Mouse (Mus musculus) E14TG2a.4 (cell line): ENCODE results near the gene Cuedc2.

Experiments used
- H3K27me3 ChIP-seq: 2 replicates; pipeline ENCODE4 v1.6.1; 2014; ENCODE audit warnings: low read length, control low read depth; ENCODE audit not compliant: insufficient read depth
- H3K36me3 ChIP-seq: 2 replicates; pipeline ENCODE4 v1.6.1; 2014; ENCODE audit warnings: low read length, control low read depth; ENCODE audit not compliant: insufficient read depth
- H3K4me1 ChIP-seq: replicated peaks from 2 replicates; pipeline ENCODE4 v1.6.1; 2014; ENCODE audit warnings: low read depth, low read length, control low read depth
- H3K4me3 ChIP-seq: replicated peaks from 2 replicates; pipeline ENCODE4 v1.5.1; 2014; ENCODE audit warnings: mild to moderate bottlenecking, low read length
- H3K9me3 ChIP-seq: 2 replicates; pipeline ENCODE4 v1.6.1; 2014; ENCODE audit warnings: low read length, control low read depth
- CTCF ChIP-seq: conservative IDR thresholded peaks from 2 replicates; pipeline ENCODE4 v1.5.1; 2014; ENCODE audit warnings: low read length
- NANOG ChIP-seq: IDR thresholded peaks from 2 replicates; pipeline ENCODE4 v1.6.1; 2014; ENCODE audit warnings: borderline replicate concordance, low read length, mixed read lengths
- POU5F1 ChIP-seq: IDR thresholded peaks from 2 replicates; pipeline ENCODE4 v1.6.1; 2014; ENCODE audit warnings: low read length, borderline replicate concordance

The Cuedc2 gene

DNA sequence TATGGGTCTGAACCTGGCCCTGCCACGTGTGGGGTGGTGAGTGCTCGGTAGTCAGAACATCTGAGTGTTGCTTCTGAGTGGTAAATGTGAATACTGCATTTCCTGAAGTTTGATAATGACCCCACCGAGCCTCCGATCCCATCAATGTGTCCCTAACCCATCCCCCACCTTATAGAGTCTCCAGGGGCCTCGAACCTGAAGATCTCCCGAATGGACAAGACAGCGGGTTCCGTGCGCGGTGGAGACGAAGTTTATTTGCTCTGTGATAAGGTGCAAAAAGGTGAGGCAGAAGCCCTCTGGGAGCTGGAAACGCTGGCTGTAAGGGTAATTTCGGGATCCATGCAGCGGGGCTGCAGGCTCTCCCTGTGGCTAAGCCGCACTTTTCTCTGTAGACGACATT lies 30.7 kb downstream of the Cuedc2 start:
- peaks cover 81% of the 10 kb centered on the region for H3K27me3 ChIP-seq
- peaks cover 30% of the 10 kb centered on the region for H3K36me3 ChIP-seq
- H3K9me3 ChIP-seq = no peaks in the 10 kb centered on the region
- TF ChIP-seq CTCF (no peak), POU5F1 (no peak), NANOG (no peak)
- H3K4me3 ChIP-seq = peak overlapping the region; percentile 80
- H3K4me1 ChIP-seq = peaks cover 50% of the 10 kb centered on the region

DNA sequence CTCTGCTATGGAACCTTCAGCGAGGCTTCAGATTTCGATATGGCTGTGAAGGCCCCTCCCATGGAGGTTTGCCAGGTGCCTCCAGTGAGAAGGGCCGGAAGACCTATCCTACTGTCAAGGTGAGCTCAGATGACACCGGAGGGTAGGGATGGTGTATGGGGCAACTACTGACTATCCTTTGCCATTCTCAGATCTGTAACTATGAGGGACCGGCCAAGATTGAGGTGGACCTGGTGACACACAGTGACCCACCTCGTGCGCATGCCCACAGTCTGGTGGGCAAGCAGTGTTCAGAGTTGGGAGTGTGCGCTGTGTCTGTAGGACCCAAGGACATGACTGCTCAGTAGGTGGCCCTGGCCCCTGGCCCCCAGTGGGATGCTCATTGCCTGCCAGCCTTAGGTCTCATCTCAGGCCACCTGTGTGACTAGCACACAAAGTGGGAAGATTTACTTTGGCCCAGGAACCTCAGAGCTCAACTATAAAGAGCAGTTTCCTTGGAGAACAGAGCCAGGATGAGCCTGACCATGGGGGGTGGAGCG lies 31.7 kb downstream of the Cuedc2 start:
- Histone ChIP-seq H3K9me3 (no peaks in the 10 kb centered on the region), H3K27me3 (peaks cover 79% of the 10 kb centered on the region), H3K36me3 (peaks cover 27% of the 10 kb centered on the region), H3K4me3 (no peak overlapping the region), H3K4me1 (peaks cover 47% of the 10 kb centered on the region)
- no peak for TF ChIP-seq POU5F1
- TF ChIP-seq NANOG = no peak
- TF ChIP-seq CTCF = no peak

DNA sequence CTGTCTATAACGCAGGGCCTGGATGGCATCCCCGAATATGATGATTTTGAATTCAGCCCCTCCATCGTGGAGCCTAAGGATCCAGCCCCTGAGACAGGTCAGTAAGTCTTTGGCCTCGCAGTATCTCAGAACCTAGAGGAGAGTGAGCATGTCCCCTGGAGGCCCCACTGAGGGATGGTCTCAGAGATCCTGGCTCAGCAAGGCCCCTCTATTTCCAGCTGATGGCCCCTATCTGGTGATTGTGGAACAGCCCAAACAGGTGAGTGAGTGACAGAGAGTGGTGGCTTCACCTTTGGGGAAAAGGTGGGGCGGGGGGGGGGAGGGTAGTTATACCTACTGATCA lies 32.3 kb downstream of the Cuedc2 start:
- no peak for TF ChIP-seq POU5F1
- Histone ChIP-seq H3K9me3 (no peaks in the 10 kb centered on the region), H3K36me3 (peaks cover 22% of the 10 kb centered on the region), H3K27me3 (peaks cover 75% of the 10 kb centered on the region), H3K4me1 (peaks cover 47% of the 10 kb centered on the region), H3K4me3 (peak overlapping the region; percentile 87)

DNA sequence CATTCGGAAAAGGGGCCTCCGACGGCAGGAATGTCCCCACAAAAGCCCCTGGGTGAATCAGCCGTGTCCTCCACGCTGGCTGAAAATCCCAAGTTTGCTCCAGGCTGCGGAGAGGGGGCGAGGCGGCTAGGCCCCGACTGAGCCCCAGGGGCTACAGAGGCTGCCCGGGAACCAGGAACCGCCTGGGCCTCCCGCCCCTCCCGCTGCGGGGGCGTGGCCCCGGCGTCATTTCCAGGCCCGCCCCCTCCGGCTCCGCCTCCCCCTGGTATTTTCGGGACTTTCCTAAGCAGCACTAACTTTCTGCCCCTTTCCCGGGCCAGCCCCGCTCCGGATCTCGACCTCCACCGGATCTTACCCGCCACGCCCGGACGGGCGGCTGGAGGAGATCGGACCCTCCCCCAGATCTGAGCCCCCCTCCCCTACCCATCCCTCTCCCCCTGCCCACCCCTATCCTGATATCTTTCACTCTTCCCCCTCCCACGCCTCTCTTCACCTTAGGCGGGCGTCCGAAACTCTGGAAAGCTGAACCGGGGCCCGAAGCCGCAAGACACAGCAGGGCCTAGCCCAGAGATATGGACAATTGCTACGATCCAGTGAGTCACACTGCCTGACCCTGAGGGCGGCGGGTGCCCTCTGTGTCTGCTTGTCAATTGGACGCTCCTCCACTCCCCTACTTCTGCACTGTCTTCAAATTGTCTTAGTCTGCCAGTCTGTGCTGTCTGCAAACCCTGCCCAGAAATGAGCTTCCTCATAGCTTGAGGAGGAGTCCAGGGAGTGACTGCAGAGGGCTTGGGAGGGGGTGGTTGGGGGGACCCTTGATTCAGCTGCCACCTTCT lies 32.9 kb downstream of the Cuedc2 start:
- no peak for TF ChIP-seq CTCF
- no peak for TF ChIP-seq NANOG
- no peak for TF ChIP-seq POU5F1
- Histone ChIP-seq H3K9me3 (no peaks in the 10 kb centered on the region), H3K36me3 (peaks cover 16% of the 10 kb centered on the region; the same call in 1 of the 2 replicates), H3K27me3 (peaks cover 72% of the 10 kb centered on the region), H3K4me3 (peak overlapping the region; percentile 87), H3K4me1 (peaks cover 47% of the 10 kb centered on the region)

DNA sequence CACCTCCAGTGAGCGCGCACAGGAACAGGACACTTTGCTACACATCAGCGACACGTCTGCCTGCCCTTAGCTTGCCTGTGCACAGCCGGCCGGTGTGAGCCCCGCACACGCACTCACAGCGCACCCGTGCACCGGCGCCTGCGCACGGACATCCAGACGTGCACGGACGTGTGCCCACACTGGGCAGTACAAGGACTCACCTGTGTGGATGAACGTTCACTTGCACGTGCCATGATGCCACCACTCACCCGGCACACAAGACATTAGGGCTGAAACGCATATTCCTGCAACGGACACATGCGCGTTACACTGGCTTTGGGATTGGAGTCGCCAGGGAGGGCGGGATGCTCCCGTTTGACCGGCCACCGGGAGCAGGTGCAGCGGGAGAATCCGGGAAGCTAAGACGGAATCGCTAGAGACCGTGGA lies 33.6 kb downstream of the Cuedc2 start:
- 0 out of 2 replicates have a peak, but pooled peaks cover 9% of the 10 kb centered on the region for H3K36me3 ChIP-seq
- peak overlapping the region; percentile 87 for H3K4me3 ChIP-seq
- H3K4me1 ChIP-seq = peaks cover 43% of the 10 kb centered on the region
- TF ChIP-seq NANOG = no peak
- H3K27me3 ChIP-seq = peaks cover 71% of the 10 kb centered on the region
- no peaks in the 10 kb centered on the region for H3K9me3 ChIP-seq

DNA sequence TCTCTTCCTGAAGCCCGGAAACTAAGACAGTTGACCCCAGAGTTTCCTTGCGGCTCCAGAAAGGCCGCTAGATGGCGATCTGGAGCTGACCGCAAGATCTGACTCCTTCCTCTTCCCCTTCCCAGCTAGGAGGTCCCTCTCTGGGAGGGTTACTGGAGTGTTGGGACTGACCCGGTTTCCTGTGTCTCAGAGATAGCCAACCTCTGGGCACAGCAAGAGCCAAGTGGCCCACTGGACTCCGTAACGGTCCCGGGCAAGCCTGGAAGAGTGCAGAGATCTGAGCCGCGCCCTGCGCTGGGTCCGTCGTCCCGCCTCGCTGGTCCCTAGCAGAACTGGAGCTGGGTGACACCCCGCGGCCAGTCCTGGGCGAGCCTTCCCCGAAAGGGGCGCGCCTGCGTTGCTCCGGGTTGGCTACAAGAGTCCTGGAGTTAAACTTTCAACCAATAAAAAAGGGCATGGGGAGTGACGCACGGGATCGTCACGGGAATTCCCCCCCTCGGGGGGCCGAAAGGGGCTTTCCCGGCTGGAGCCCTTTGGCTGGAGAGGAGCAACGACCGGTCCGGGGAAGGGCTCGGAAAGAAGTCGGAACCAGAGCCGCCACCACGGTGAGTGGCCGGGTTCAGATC lies 34.2 kb downstream of the Cuedc2 start, which contains the start of gene Nfkb2:
TSS of gene Nfkb2 (plus strand) at position 105 of the 626 bp plus-strand sequence.
- 0 out of 2 replicates have a peak, but pooled peaks cover 6% of the 10 kb centered on the region for H3K36me3 ChIP-seq

DNA sequence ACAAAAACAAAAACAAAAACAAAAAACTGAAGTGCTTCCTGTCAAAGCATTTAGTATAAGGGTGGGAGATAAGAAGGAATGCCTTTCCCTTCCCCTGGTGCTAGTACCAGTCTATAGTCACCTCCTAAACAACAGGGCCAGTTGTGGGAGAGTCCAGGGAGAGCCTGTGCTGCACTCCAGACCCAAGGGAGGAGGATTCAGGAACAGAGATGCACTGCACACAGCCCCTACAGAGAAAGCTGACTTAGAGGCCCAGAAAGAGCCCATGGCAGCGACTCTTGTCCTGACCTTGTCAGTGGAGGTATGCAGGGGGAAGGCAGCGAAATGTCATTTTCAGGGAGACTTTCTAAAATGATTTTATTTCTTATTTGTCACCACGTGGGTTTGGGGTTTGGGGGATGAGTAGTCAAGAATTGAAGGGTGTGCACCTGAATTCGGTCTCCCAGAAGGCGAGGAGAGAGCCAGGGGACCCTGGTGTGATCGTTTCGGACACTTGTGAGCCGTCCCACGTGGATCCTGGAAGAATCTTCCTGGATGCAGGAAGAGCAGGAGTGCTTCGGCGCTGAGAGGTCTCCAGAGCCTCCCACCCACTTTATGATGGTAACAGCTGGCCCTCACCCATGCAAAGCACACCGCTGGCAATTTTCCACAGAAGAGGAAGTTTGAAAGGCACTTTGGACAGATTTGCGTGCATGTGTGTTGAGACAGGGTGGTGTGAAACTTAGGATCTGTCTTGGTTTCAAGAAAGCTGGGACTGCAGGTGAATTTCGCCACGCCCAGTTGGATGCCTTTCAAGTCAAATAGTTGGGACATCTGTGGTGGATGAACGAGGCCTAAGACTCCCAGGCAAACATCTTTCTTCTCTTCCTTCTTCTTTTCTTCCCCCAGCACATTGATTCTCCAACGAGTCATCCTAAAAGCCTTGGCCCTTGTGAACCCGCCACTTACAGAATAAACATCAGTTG lies 35.0 kb downstream of the Cuedc2 start:
- Histone ChIP-seq H3K27me3 (peaks cover 59% of the 10 kb centered on the region), H3K36me3 (0 out of 2 replicates have a peak, but pooled peaks cover 6% of the 10 kb centered on the region), H3K4me3 (peak overlapping the region; percentile 87), H3K9me3 (no peaks in the 10 kb centered on the region), H3K4me1 (peaks cover 31% of the 10 kb centered on the region)
- TF ChIP-seq NANOG = no peak

More for the DNA sequence above, 34.2 kb downstream of the Cuedc2 start, which contains the start of gene Nfkb2:
- no peaks in the 10 kb centered on the region for H3K9me3 ChIP-seq
- H3K27me3 ChIP-seq = peaks cover 65% of the 10 kb centered on the region
- peaks cover 37% of the 10 kb centered on the region for H3K4me1 ChIP-seq
- TF ChIP-seq CTCF (peak; percentile 94), NANOG (no peak)
- peak within 1 kb of the TSS; percentile 87 for H3K4me3 ChIP-seq

DNA sequence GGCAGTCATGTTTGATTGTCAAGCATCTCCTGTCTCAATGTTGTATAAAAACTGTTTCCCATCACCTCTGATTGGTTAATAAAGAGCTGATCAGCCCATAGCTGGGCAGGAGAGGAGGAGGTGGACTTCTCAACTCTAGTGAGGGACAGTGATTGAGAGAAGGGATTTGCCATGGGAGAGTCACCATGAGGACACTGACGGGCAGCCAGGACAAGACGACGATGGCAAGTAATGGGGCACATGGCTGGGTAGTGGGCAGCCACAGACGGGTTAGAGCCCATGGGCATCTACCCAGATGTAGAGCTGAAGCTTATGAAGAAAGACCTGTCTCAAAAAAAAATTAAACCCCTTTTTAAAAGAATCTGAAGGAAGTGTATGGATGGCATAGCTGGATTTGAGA lies 36.0 kb downstream of the Cuedc2 start:
- Histone ChIP-seq H3K9me3 (no peaks in the 10 kb centered on the region), H3K4me3 (no peak overlapping the region), H3K27me3 (peaks cover 52% of the 10 kb centered on the region), H3K36me3 (0 out of 2 replicates have a peak, but pooled peaks cover 5% of the 10 kb centered on the region), H3K4me1 (peaks cover 22% of the 10 kb centered on the region)
- TF ChIP-seq CTCF (no peak), NANOG (no peak), POU5F1 (no peak)
